Mouse (Mus musculus) right cerebral cortex, postnatal 25 days (tissue): ENCODE results near the gene Map1a.

Source experiments
- DNase-seq: peaks from one replicate; pipeline ENCODE4 v3.0.0; 2022

The Map1a gene

DNA sequence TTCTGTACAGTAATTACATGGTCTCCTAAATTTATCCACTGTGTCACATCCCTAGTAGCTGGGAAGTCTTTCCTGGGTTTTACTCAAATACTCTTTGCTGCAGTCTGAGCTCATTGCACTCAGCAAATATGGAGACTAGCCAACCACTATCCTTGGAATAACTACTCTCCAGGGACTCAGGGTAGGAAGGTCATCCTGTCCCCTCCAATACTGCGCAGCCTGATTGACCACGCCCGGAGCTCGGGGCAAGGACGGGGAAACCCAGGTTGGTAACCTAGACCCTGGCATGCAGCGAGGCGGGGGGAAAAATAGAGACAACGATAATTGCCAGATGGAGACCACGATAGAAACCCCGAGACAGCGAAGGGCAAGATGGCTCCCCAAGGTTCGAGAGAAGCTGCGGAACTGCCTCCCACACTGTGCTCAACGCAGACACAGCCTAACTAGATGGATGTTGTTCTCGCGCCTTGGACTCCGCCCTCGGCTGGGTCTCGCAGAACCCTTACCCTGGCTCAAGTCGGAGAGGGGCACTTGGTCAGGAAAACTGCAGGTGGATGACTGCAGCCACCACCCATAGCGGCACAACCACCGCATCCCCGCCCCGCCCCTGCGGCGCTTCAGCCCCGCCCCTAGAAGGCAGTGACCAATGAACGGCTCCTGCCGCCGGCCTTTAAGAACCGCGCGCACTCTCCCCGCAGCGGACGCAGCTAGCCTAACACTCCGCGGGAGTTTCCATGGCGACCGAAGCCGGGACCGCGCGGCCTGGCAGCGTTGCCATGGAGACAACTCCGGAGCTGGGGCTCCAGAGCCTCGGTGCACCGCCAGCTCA, at the start of gene Map1a:
TSS of gene Map1a (plus strand) at position 700 of the 829 bp plus-strand sequence.
- peak; percentile 99 for DNase-seq

DNA sequence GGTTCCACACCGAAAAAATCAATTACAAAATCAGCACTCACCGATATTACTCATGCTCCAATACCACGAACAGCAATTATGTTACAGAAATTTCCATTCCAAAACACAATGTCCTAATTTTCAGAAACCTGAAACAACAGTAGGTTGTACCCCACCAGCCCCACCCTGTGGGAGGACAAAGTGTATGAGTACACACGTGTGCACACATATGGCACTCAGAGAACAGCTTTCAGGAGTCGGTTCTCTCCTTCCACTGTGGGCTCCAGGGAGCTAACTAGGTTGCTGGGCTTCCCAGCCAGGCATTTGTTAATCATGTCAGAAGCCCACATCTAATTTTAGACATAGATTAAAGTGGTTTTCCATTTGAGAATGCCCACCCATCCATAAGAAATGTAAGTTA, 45.3 kb upstream of the Map1a start:
- no peak for DNase-seq

DNA sequence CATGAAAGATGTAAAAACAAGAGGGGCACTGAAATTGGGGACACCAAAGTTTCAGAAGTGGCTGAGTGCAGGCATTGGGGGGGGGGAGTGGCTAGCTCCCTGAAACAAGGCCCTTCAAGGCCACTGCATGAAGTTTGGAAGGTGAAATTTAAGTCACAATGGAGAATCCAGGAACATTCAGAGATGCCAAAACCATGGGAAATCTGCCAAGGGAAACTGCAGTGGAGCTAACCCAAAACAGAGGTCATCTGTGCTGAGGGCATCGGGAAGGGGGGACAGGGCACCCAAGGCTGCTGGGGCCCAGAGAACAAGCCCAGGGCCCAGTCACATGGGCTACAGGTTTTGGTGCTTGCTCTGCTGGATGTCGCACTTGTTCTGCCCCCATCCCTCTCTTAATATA, 39.6 kb upstream of the Map1a start:
- DNase-seq: no peak

- no peak for DNase-seq
Measured at GRCm38 (mm10) chr2:121268446-121268845, 21.0 kb upstream of the Map1a start.

DNA sequence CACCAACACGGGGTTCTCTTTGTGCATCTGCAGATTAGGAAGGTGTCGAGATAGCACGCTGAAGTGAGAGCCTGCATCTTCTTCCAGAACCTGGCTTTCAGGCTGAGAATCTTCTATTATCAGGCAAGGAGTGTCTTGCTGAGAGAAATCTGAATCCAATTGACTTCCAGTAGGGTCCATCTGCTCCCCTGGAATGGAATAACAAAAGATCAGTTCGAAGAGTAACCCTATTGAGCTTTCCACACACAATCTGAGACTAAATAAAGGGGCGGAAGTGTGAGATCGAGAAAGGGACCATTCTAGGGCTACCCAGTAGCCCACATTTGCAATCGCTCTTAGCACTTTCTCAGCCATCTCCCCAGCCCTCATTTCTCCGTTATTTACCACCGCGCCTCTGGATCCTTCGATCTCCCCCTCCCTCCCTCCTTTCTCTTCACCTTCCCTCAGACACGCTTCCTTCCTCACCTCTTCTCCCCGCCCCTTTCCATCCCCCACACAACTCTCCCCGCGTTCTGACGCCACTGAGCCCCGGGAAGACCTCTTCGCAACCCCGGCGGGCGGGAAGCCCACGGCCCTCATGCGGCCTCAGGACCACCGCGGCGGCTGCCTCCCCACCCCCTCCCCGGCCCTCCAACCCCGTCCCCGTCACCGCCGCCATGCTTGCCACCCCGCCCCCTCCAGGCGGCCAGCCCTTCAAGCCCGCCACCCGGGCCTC, 18.7 kb upstream of the Map1a start:
- no peak for DNase-seq

- peak; percentile 96 for DNase-seq
Measured at GRCm38 (mm10) chr2:121271236-121271927, 18.0 kb upstream of the Map1a start, which contains the start of gene Trp53bp1. Gene Trp53bp1 (minus strand): TSS chr2:121271407.

DNA sequence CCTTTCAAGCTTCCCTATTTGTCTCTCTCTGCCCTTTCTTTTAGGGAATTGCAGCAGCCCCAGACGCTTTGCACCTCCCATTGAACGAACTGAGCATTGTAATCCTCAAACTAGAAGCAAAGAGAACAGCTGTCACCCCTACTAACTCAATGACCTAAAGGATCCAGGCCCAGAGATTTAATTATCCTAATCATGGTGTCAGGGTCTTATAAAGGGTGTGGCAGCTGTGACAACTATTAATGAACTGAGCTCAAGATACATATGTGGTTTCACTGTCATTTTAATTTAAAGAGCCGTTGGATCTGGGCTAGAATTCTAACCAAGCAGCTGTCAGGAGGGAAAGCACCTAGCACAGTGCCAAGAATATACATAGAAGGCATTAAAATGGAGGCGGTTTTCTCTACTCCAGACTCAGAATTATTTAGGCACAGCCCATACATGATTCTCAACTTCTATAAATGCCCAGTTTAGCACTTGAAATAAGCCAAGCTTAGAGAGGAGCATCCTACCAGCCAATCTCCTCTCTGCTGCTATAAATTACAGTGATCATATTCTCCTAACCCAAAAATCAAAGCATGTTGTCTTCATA, 17.4 kb upstream of the Map1a start:
- DNase-seq: peak; percentile 25

GRCm38 (mm10) chr2:121287850-121288249, 1.6 kb upstream of the Map1a start:
- no peak for DNase-seq

DNA sequence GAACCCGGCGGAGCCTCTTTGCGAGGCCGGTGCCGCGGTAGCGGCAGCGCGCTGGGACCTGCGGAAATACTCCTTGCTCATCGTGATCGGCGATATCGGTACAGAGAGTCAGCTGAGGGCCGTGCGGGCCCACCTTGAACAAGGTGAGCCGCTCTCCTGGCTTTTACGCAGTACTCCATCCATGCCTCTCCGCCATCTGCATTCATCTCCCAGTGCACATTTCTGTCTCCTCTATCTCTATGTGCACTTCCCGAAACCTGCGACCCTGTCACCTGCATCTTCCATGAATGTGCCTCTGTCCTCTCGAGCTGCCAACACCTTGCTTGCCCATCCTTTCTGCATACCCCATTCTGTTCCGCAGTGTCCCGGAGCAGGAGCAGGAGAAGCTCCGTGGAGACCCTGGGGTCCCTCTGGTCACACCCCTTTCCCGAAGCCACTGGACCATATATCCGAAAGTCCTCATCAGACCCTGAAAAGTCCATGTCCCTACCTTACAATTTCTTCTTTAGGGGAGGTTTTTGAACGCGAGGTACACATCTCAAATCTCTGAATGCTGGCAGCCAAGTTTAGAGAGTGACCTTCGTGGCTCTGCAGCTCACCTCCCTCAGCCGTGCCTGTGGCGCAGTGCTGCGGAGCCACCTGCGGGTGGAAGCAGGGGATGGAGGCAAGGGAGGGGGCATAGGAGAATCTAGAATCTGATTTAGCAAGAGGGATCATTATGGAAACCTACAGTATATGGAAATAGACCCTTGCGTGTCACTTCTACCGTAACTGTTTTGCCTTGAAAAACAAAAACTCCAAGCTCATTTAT, 535 bp downstream of the Map1a start:
- DNase-seq: no peak

- no peak for DNase-seq
Measured at GRCm38 (mm10) chr2:121292316-121293013, 3.1 kb downstream of the Map1a start.

- no peak for DNase-seq
Measured at GRCm38 (mm10) chr2:121294182-121294581, 4.8 kb downstream of the Map1a start.

DNA sequence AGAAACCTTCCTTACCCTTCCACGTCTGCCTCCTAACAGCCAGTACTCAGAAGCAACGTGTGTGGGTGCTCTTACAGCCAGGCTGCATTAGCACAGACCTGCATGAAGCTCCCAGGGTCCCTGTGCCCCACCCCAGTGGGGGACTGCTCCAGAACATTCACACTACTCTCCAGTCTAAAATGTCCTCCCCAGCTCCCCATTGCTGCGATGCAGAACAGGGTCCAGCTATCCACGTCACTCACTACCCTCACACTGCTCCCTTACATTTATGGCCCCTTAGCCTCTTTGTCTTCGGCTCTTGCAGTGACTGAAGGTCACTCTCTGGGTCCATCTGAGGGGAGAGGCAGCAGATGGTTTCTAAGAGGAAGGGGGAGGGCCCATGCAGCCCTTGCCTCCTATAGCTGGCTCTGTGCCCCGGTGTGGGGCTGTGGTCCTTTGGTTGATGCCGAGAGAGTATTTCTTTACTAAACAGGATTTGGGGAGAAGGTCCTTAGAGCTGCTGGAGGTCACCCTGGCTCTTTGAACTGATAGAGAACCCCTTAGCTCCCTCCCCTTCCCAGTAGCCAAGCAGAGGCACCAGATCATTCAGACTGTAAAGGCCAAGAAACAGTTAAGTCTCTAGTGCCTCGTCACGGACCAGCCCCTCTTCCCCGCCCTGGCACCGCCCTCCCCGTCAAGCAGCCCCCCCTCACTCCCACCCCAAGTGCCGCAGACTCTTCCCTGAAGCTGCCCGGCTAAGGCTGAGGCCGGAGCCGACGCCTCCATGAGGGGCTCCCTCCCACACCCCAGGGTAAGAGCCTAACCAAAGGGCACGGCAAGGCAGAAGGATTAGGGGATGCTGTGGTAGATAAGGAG, 5.6 kb downstream of the Map1a start:
- peak; percentile 80 for DNase-seq

GRCm38 (mm10) chr2:121295608-121296571, 6.5 kb downstream of the Map1a start:
- peak; percentile 76 for DNase-seq

DNA sequence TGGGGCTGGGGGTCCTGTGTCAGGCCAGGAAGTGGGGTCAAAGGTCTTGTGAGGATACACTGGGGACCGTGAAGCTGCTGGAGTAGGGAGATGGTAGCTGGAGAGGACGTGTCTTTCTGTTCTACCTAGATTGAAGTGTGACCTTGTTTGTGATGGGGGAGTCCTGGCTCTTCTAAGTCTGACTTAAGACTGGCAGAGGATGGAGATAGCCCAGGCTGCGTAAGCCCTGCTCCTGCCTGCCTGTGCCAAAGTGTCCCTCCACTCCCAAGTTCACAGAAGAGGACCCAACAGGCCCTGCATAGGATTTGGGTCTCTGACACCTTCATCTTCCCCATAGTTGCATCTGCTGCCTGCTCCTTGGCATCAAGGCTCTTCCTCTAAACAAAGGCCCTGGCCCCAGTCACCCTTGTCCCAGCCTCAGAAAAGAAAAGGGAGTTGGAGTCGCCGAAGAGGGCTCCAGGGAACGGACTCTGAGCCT, 7.4 kb downstream of the Map1a start:
- no peak for DNase-seq

GRCm38 (mm10) chr2:121297701-121298100, 8.3 kb downstream of the Map1a start:
- DNase-seq: no peak

DNA sequence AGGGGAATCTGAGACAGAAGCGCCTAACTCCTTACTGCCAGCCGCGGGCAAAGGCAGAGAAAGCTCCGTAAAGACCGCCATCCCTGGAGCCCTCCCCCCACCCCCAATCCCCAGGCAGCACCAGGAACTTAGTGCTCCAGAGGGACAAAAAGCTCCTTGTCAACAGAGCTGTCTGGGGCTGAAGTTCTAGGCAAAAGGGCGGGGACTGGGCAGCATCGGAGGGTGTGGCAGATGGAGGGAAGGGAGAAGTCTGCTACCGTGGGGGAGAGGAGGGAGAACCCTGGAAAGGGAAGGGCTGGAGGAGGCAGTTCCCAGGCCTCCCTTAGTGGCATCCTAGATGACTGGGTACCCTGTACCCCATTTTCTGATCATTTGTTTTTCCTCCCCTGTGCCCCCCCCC, 8.7 kb downstream of the Map1a start:
- DNase-seq: no peak

GRCm38 (mm10) chr2:121299471-121299870, 10.1 kb downstream of the Map1a start:
- no peak for DNase-seq

GRCm38 (mm10) chr2:121300036-121300435, 10.6 kb downstream of the Map1a start:
- DNase-seq: no peak

- DNase-seq: no peak
Measured at GRCm38 (mm10) chr2:121308997-121309416, 19.6 kb downstream of the Map1a start.
